Mouse (Mus musculus): ENCODE results near the gene Srcin1. TPM values are rescaled to one million over a fixed set of nuclear protein-coding genes. Genes with fewer than 3 reads are reported as not detected.

Gene Srcin1
- polyA plus RNA-seq, 1 experiment: 0.77 TPM

- DNase-seq (ENCODE audit: low read depth): no peak
Observed at GRCm38 (mm10) chr11:97579088-97579857, 3.3 kb upstream of the Srcin1 start.

- DNase-seq (ENCODE audit: low read depth): no peak
Observed at GRCm38 (mm10) chr11:97578286-97578685, 2.3 kb upstream of the Srcin1 start.

- DNase-seq (ENCODE audit: low read depth): no peak
Observed at GRCm38 (mm10) chr11:97575638-97576037, 348 bp downstream of the Srcin1 start.

DNA sequence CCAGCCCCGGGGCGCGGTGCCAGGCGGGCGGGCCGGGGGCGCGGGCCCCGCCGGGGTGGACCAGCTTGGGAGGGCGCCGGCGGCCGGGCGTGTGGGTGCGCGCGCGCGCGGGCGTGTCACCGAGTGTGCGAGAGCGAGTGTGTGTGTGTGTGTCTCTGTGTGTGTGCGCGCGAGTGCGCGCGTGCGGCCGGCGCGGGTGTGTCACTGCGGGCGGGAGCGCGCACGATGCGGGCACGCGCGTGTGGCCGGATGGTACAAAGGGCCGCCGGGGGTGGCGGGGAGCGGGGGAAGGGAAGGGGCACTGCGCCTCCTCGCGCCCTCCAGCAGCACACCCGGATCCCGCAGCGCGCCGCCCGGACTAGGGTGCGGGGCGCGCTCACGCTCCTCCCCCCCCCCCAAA lies 911 bp downstream of the Srcin1 start:
- DNase-seq (ENCODE audit: low read depth): no peak

DNA sequence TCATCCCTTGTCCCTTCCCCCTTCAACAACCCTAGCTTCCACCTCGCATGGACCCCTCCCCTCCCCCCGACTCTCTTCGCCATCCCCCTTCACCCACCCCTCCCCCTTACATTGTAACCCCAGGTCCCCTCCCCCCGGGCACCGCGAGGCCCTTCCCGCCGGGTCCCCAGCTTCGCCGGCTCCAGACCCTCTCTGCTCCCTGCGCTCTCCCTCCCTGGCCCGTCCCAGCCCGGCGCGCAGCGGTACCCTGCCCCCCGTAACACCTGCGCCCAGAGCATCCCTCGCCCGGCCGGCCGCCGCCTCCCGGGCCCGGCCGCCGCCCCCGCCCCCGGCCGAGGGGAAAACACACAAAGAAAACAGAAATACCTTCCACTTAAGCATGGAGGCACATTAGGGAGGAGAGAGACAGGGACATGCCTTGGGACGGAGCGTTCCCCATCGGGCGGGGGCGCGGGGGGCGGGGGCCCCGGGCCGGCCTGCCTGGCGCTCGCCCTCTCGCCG lies 1.4 kb downstream of the Srcin1 start:
- no peak for DNase-seq (ENCODE audit: low read depth)

- DNase-seq (ENCODE audit: low read depth): no peak
Observed at GRCm38 (mm10) chr11:97573891-97574550, 2.0 kb downstream of the Srcin1 start.

- no peak for DNase-seq (ENCODE audit: low read depth)
Observed at GRCm38 (mm10) chr11:97572895-97573480, 3.0 kb downstream of the Srcin1 start.

DNA sequence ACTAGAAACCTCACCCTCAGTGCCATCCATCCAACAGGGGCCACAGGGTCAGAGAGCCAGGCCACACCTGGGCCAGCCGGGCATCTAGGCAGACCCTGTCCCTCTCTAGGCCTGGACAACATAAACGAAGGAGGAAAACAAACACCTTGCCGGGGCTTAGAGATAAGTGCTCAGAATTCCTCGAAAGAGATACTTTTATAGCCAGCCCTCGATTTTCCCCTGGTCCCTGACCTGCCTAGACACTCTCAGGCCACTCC lies 4.0 kb downstream of the Srcin1 start:
- DNase-seq (ENCODE audit: low read depth): no peak

GRCm38 (mm10) chr11:97571266-97572088 lies 4.5 kb downstream of the Srcin1 start:
- DNase-seq (ENCODE audit: low read depth): no peak

DNA sequence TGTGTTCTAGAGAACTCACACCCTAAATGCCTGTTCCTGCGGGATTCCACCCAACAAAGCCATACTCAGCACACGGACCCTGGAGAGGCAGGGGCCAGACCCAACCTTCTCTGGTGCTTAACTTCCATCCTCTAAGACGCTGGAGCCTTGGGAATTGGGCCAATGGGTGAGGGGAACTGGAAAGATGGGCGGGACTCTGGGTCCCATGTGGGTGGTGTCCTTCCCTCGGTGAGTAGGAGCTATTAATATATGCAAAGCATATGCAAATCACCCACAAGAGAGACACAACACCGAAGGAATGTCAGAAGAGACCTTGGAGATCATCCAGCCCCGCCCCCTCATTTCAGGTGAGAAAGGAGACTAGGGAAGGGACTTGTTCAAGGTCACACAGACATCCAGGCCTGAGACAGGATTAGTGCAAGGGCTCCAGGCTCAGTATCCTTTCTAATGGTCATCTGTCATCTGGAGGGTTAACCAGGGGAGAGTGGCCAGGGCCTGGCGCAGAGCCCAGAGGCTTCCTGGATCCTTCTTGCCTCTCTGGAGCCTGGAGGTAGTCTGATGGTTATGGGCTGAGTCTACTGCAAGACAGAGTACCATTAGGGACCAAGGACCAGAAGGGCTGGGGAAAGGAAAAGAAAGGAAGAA lies 5.4 kb downstream of the Srcin1 start:
- no peak for DNase-seq (ENCODE audit: low read depth)

- no peak for DNase-seq (ENCODE audit: low read depth)
Observed at GRCm38 (mm10) chr11:97569806-97570205, 6.2 kb downstream of the Srcin1 start.

DNA sequence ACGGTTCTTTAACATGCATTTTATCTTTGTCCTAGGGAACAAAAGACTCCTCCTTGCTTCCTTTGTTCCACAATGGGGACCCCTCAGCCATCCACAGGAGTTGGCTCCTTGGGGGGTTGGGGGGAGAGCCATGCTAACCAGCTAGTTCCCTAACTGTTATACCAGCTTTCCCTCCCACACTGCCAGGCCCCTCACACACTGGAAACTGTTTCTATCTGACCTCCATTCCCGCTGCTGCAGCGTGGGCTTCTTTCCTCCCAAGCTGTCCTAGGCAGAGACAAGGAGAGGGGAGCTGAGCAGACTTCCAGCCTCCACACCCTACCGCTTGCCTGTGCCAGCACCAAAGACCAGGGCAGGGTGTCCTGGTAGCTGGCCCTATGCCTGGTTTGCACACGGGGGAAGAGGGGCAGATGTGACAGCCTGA lies 6.7 kb downstream of the Srcin1 start:
- no peak for DNase-seq (ENCODE audit: low read depth)

DNA sequence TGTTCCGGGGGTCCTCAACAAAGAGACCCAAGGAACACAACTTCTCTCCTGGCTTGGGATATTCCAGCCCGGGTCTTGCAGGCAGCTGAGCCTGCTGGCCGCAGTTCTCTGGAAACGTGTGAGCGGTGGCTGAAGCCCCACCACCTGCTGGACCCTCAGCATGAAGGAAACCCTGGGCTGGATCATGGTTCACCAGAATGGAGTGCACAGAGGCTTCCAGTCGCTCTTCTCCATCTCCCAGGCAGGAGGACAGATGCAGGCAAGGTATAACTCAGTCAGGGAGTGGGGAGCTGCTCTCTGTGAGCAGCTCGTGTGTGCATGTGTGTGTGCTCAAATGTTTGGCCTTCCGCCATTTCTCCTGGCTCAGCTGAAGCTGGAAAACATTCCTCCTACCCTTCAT lies 7.3 kb downstream of the Srcin1 start:
- no peak for DNase-seq (ENCODE audit: low read depth)

DNA sequence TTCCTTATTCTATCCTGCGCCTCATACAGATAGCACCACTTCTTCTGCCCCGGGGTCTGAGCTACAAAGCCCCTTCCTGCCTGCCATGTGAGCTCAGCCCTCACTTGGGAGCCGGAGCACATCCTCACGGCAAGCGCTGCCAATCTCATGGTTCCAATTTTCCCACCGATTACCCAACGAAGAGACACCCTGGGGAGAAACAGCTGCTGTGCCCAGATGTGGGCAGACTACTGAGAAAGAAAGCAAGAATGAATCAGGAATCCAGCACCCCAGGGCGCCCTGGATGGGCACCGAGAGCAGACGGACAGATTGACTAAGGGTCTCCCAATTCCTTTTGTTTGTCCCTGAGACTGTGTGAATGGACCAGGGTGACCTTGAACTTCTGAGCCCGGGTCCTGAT lies 8.5 kb downstream of the Srcin1 start:
- DNase-seq (ENCODE audit: low read depth): no peak

DNA sequence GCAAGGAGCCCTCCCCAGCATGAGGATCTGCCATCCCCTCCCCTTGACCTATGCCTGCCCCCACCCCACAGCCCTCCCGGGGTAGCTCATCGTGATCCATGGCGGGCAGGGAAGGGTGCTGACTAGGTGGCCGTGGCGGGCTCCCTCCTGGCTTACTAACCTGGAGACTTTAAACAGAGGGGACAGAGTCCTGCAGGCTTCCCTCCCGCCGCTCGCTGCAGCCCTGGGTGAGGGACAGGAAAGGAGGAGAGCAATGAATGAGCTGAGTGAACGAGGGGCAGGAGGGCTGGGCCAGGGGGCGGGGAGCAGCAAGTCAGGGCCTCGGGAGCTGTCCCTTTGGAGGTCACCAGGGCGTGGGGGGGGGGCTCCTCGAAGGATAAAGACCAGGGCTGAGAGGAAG lies 9.4 kb downstream of the Srcin1 start:
- DNase-seq (ENCODE audit: low read depth): no peak

DNA sequence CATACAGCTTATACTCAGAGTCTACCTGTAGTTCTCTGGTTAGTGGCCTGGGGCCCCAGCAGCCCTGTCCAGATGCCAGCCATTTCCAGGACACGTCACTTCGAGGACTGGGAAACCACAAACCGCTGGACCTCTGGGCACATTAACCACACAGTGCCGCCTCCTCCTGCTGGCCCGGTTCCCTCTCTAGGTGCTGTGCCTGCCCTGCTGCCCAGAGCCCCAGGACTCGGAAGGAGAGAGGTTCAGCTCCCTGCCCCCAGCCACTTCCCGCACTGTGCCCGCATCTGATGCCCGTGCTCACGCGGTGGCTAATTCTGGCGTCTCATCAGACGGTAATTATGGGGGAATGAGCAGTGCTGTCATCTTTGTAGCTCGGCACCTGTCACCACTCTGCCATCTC lies 12.3 kb downstream of the Srcin1 start:
- DNase-seq (ENCODE audit: low read depth): no peak

- DNase-seq (ENCODE audit: low read depth): no peak
Observed at GRCm38 (mm10) chr11:97562536-97562935, 13.4 kb downstream of the Srcin1 start.

GRCm38 (mm10) chr11:97560210-97560963 lies 15.6 kb downstream of the Srcin1 start:
- DNase-seq (ENCODE audit: low read depth): no peak

DNA sequence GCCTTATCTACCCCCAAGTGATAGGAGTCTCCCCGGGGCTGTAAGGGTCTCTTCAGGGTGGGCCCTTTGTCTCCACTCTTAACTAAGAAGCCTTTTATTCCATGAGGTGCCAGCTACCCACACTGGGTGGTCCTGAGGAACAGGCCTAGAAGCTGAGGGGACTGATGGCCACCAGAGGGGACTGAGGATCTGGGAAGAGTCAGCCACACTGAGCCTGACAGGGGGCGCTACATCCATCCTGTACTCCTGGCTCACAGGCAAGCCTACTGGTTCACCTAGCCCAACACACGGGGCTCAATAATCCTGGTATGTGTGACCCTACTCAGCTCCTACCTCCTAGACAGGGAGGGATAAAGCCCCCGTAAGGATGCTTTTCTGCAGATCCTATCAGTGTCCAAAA lies 16.4 kb downstream of the Srcin1 start:
- no peak for DNase-seq (ENCODE audit: low read depth)

GRCm38 (mm10) chr11:97557885-97558284 lies 18.1 kb downstream of the Srcin1 start:
- no peak for DNase-seq (ENCODE audit: low read depth)
